Mouse (Mus musculus): ENCODE results near the gene D6Wsu163e.
A peak's percentile ranks its signal among the peaks of the same experiment; 100 is the strongest.

The D6Wsu163e gene

DNA sequence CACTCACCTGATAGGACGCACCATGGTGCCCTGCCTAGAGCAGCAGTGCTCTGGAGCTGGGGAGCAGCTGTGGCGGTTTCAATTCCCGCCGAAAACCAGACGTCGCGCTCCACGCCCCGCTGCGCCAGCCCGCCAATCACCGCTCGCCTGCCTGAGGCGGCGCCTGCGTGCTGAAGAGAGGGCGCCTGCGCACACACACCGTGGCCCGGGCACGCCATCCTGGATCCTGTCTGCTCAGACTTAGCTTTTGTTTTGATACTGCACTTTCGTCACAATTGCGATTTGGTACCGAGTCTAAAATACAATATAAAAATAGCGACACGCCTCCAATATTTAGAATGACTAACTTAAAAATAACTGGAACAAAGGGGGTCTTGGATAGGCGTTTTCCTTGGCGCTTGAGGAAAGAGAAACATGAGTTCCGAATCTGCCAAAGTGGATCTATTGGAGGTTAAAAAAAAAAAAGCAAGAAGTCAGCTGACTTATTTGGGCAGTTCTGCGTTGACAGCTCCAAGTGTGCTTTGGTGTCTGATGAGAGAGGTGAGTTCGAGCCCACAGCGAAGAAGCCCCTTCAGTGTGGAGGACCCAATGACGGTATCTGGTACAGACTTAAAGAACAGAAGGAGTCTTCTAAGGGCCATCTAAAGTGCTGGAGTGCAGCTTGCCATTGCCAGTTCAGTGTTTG is at the start of gene D6Wsu163e, which contains the start of gene Rad51ap1:
TSS of gene D6Wsu163e (plus strand) at position 476 of the 685 bp plus-strand sequence.
TSS of gene Rad51ap1 (minus strand) at position 101 of the 685 bp plus-strand sequence.
- peak; percentile 93 to 94 for DNase-seq

DNA sequence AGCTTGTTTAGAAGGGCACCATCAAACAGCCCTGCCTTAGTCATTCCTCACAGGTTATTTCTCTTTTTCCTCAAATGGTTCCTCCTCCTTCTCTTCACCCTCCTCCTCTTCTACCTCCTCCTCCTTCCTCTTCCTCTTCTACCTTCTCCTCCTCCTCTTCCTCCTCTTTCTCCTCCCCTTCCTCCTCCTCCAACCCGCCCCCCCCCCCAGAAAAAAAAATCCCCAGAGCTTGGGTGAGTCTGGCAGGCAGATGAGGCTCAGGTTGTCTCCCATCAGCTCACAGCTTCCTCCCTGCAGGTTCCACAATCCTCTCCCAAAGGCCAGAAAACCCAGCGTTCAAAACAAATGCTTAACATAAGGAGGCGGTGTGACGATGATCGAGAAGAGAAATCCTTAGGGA is 32.4 kb upstream of the D6Wsu163e start:
- no peak for DNase-seq

DNA sequence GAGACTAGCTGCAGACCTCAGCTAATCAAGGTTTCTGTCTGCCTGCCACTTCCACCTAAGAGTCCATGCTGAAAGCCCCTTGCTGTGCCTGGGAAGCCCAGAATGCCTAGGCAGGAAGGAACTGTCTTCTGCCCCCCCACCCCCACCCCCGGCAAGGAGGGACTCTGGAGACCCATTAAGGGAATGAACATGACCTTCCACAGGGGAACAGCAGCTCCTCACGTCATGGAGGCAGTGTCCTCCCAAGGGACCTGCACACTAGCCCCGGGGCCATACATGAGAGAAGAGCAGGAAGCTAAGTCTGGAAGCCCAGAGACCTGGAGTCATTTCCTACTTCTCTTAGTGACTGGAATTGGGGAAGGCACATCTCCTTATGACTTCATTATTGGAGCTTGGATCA is 31.9 kb upstream of the D6Wsu163e start:
- DNase-seq = no peak

DNA sequence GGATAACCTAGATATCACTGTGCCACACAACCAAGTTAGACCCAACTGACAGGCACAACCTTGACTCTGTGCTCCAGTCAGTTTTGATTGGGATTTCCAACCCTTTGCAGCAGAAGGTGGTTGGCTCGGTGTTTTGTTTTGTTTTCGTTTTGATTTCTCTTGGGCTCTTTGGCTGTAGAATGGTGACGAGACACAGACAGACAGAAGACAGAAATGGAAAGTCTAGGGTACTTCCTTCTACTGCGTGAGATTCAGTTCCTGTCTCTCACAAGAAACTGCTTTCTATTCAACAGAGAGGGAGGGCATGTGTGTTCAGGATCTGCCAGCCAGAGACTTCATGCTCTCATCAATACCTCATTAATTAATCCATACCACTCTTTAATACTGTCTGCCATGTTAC is 29.0 kb upstream of the D6Wsu163e start:
- peak; percentile 4 to 5 for DNase-seq

DNA sequence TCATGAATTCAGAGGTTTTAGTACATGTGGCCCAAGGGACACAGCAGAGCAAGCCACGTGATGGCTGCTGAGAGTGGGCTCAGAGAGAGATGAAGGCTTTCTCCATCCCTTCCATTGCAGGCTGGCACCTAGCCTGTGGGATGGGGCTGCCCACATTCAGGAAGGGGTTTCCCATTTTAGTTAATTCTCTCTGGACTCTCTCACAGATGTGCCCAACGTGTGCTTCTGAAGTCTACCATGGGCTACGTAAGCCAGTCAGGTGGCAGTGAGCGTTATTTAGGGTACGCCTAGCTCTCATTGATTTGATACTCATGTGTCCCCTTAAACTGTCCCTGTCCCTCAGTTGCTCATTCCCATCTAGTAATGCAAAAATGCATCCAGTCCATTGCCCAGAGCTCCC is 24.8 kb upstream of the D6Wsu163e start:
- DNase-seq = no peak

DNA sequence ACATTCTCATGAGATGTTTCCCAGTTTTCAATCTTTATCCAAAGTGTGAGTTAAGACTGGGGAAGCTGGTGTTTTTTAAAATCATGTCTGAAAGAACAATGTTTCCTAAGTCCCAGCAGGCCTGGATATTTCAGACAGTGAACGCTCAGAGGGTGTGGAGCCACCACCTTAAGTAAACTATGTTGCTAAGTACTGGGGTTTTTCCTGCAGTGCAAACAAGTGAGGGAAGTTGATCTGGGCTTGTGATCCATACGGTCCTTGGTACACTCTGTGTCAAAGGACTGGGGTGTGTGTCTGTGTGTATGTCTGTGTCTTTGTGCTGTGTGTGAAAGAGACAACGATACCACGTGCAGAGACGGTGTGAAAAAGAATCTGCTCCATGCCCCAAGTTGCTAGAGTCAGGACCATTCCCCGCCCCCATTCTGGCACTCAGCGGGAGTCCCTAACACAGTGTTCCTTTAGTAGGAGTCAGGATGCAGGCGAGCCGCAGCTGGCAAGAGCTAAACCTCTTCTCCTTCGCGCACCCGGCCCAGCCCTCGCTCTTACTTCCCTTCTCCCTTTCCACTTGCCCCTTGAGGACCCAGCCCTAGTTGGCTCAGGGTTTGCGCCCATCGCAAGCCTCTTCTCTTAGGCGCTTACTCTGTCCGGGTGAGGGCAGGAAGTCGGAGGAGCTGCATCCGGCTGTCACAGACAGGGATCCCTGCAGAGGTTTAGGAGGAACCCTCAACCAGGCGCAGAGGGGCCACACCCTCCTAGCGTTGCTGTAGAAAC is 18.5 kb upstream of the D6Wsu163e start, which contains the start of gene Dyrk4:
TSS of gene Dyrk4 (minus strand) at position 729 of the 771 bp plus-strand sequence.
- DNase-seq = no peak

DNA sequence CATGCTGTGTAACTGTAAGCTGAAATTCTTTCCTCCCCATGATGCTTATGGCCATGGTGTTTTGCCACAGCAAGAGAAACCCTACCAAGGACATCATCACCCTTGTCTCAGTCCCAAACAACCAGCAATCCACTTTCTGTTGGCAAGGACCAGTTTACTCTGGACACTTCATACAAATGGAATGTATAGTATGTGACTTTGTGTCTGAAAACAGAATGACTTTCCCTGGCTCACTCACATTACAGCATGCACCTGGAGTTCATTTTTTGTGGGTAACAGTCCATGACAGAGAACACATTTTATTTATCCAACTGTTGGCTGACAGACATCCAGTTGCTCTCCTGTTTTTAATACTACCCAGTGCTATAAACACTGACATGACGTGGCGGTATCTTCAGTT is 6.9 kb upstream of the D6Wsu163e start:
- no peak for DNase-seq

DNA sequence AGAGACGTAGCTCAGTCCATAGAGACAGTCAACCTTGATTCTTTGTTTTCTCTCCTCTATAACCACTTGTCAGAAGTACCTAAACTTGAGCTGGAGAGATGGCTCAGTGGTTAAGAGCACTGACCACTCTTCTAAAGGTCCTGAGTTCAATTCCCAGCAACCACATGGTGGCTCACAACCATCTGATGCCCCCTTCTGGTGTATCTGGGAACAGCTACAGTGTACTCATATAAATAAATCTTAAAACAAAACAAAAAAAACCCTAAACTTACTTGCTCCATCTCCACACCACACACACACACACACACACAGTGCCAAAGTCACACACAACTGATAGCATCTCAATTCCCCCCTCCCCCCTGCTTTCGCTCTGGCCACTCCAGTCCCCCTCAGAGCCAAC is 1.7 kb upstream of the D6Wsu163e start:
- DNase-seq = peak in 1 of 2 experiments; percentile 5

DNA sequence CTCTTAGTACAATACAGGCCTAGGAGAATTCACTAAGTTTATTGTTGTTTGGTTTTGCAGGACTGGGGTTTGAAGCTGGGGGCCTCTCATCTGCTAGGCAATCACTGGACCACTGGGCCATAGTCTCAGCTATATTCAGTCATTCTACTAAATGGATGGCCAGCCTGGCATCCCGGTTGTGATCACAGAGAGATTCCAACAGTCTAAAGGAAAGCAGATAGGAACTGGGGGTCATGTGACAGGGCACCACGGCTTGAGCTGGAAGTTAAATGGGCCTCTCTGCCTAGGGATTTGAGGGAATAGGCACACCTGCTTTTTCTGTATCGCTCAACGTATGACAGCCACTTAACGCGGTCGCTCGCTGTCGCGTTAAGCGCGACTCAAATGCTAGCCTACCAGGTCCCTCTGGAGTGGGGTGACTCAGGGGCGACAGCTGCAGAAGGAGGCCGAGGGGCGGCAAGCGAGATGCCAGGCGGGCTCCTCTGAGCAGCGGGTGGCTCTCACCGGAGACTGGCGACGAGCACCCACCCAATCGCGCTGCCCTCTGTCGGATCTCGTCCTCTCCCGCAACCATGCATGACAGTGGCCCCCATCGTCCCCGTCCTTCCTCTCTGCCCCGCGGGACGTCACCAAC is 792 bp upstream of the D6Wsu163e start:
- no peak for DNase-seq

DNA sequence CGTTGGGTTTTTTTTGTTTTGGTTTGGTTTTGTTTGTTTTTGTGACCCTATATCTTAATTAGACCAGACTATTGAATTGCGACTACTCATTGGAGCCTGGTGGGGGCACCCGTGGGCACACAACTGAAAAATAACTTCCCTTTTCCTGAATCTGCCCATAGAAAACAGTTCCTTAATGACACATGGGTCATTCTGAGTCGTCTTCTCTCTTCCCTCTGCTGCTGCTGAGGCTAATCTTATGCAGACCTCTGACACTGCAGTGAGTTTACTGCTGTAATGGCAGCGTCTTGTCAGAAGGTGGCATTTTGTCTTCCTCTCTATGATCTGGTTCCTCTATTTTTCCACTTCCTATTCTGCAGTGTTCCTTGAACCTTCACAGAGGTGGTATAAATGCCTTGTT is 689 bp downstream of the D6Wsu163e start:
- DNase-seq = peak; percentile 49 to 53

DNA sequence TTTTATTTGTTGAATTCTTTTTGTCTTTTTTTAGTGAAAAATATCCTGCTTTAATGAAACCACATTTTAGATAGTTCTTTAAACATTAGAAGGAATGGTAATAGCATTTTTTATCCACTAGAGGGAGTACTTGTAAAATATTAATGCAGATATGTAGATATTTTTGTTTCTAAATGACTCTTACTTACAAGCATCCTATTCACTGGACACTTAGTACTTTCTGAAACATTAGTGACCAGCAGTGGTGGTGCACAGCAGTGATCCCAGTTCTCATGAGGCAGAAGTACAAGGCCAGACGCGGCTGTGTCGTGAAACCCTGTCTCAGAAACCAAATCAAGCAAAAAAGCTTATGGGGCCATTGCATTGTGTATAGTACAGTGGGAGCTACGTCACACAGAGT is 8.6 kb downstream of the D6Wsu163e start:
- DNase-seq = peak in 1 of 2 experiments; percentile 6

DNA sequence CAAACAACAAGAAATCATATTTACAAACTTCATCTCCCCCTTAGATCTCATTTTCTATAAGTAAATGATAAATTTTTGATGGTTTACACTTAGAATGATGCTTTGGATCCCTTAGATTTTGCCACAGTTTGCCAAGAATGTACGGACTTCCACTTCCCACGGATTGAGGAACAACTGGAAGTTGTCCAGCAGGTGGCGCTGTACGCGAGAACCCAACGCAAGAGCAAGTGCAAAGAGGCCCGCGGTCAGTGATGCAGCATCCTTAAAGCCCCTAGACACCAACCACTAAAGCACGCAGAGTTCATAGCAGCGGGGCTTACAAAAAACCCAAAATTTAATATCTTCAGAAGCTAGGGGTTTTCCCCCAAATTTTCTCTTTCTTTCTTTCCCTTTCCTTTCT is 16.0 kb downstream of the D6Wsu163e start:
- peak; percentile 75 to 76 for DNase-seq

DNA sequence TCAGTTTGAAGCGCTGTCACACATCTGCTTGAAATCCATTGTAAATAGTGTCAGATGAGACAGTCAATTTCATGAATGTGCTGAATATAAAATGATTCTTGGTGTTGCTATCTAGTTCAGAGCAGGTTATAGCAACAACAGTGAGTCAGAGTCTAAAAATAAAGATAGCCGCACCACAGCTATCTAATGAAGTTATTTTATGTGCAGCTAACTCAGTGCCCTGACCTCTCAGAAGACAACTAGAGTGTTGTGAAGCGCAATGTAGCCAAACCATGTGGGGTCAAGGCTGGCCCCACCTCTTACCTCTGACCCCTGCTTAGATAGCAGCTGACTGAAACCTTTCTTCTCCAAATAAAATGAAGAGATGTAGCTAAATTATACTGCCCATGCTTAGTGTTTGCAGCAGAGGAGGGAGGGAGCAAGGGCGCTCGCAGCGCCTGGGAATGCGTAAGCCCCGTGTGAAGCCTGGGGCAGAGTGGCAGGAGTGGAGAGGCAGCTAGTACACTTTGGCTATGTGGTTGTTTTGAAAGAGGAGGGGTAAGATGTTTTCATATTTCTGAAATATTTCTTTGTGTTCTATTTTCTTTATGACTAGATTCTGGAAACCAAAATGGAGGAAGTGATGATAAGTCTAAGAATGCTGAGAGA is 21.7 kb downstream of the D6Wsu163e start:
- DNase-seq = no peak

DNA sequence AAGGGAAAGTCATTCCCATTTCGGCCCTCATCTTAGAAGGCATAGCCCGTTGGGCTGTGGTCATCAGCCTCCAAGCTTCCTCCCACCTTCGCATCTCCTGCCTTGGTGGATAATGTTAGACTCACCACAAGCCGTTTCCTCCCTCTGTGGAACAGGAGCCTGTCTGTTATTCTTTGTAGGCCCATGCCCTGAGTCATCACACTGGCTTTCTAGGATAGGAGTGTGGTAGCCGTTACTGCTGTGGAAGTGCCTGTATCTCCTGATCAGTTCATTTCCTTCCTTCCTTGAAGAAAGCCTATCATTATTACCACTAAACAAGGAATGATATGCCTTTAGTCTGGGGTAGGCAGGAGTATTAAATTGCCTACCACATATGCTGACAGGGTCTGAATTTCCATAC is 22.9 kb downstream of the D6Wsu163e start:
- no peak for DNase-seq

DNA sequence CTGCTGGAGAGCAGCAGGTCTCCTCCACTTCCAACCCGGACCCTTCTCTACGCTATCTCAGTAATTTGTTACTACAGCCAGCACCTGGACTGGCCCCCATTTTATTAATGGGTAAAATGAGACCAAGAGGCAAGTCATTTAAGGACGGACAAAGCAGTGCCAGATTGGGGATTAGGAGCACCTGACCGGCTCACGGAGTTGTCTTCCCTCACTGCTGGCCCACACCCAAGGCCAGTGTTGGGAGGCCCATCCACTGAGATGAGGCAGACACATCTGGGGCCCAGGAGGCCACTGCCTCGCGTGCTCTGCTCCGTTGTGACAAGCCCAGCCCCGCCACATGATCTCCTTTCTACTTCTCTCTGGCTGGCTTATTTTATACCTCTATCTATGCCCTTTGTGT is 23.7 kb downstream of the D6Wsu163e start:
- DNase-seq = no peak

DNA sequence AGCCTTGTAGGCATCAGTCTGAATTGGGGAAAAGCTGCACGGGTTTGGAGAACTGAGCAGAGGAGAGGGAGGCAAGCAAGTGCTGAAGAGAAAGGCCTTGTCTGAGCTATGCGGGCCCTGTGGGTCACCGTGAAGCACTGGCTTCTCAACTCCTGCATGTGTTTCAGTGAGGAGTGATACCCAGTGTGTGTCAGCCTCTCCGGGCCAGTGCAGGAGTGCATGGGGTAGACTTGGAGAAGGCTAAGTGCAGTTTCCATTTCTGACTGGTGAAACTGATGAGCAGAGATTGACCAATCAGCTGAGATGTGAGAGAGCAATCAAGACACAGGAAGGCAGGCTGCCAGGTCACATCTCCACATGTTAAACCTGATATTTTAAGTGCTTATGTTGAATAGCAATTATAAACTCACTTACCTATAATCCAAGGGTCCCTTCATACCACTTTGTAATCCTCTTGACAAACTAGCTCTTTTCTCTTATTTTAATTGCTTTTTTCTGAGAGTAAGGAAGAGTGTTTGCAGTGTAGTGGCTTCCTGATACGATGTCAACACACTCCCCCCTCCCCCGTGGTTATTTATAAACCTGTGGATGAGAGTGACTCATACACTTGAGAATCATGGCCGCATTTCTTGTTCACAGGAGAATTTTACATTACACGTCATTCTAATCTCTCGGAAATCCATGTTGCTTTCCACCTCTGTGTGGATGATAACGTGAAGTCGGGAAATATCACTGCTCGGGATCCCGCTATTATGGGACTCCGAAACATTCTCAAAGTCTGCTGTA is 26.7 kb downstream of the D6Wsu163e start:
- no peak for DNase-seq

DNA sequence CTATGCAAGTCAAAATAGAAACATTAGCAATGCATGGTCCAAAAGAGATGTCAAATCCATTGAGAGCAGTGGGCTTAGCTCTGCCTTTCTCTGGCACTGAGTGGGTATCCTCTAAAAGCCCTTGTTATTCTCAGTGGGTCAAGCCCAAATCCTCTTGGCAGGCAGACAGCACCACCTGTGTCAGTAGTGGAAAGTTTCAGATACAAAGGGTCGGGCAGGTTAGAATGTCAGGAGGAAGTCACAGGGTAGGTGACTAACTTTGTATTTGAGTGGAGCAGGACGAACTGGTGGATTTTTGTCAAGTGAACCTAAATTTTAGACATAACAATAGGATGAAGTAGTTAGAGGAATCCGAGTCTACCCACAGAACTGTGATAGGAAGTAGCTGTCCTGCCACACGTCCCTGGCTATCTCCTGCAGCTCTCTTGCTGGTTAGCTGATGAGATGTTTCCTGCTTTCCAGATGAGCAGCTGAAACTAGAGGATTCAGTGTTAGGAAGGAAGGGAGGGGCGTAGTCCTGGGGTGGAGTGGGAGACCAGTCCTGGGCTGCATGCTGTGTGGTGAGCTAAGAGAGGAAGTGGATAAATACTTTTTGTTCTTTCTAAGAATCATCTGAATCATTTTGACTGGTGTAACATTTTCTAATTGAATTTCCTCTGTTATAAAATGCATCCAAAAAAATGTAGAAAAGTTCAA is 41.9 kb downstream of the D6Wsu163e start:
- DNase-seq = no peak

DNA sequence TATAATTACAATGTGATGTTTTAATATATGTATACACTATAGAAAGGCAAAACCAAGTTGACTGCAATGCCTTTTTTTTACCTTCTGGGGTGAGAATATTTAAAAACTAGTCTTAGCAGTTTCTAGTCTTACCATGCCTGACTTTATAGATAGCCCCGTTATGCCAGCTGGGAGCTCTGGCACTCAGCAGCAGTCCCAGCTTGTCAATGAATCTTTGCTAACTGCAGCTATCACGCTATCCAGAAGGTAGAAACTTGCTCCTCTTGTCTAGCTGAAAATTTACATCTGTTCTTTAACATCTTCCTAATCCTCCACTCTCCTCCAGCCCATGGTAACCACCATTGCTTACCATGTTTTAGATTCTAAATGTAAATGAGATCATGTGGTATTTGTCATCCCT is 53.9 kb downstream of the D6Wsu163e start:
- no peak for DNase-seq

DNA sequence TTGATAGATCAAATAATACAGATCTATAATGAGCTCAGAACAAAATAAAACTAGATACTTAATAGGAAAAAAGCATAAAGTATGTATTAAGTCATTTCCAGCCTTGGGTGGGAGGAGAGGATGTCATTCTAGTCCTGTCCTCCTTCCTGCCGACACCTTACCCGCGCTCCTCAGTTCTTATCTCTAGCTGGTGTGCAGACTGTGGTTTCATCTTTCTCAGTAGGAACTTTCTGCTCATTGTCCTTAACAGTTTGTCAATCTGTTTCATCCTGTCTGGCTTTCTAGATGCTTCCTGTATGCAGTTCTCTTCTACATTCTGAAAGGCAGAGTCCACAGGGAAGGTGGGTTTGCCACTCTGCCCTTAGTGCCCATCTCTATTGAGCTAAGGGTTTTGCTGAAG is 55.7 kb downstream of the D6Wsu163e start:
- DNase-seq = no peak

DNA sequence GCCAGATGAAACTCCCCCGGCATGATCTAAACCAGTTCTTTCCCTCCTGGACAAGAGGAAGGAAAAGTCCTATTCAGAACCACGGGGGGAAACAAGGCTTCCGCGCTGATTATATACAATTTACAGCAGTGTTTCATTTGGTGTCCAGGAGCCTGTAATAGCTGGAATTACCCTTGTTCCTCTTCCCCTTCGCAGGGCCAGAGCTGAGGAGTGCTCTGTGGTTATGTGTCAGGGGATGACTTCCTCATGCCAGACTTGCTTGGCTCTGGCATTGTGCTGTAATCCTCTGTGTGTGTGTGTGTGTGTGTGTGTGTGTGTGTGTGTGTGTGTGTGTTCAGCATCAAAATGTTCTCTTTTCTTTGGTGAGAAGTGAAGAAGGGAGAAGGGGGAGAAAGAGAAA is 56.6 kb downstream of the D6Wsu163e start:
- no peak for DNase-seq

DNA sequence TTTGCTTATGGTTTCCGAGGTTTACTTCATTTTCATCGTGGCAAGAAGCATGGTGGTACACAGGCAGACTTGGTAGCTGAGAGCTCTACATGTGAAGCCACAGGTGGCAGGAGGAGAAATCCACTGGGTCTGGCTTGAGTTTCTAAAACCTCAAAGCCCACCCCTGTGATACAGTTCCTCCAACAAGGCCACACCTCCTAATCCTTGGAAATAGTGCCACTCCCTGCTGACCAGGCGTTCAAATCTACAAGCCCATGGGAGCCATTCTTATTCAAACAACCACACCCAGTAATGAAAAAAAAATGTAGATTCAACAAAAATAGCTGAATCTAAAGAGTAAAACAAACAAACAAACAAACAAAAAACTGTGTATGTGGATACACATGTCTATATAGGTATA is 65.9 kb downstream of the D6Wsu163e start:
- DNase-seq = no peak

DNA sequence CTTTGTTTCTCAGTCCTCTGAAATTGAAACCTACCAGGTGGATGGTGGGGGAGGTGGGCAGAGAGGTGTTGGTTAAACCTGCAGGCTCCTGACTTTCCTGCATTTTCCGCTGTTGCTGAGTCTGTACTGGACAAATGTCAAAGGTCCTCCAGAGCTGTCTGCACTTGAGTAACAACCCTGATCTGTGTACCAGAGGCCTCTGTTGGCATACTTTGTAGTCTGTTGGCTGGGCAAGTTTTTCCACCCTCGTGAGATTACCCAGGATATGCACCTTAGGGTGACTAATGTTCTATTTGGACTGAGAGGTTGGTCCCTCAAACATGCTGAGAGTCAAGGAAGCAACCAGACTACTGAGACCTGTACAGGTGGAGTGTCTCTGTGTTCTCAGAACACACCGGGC is 66.8 kb downstream of the D6Wsu163e start:
- no peak for DNase-seq
